Mouse (Mus musculus): ENCODE data around the gene Slc9a9. TPM values are rescaled to one million over a fixed set of nuclear protein-coding genes. Genes with fewer than 3 reads are reported as not detected.

The Slc9a9 gene
- polyA plus RNA-seq, 1 experiment from 2014 or later: 6.1 TPM

DNA sequence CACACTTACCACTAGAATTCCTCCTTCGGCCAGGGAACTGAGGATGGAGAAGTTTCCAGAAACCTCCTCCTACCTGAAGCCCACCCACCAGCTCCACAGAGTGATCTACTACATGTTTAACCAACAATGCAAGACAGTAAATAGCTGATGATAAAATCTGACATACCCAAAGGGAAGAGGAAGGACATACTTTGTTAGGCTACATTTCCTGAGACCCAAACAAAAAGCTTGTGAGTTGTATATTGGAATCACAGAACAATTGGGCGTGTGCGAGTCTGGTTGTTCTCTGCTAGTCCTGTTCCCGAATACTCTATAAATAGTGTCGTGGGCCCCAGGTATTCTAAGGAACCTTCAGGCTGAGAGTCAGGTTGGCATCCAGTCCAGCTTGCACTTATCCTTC, 551.6 kb downstream of the Slc9a9 start:
- no peak overlapping the region for H3K4me2 ChIP-seq (replicated peaks)
- H3K27ac ChIP-seq: no peak overlapping the region
- no peak overlapping the region for H3K4me3 ChIP-seq (replicated peaks)
- H3K4me1 ChIP-seq (replicated peaks): no peaks in the 10 kb centered on the region
- H3K9ac ChIP-seq (replicated peaks): no peak overlapping the region
- H3K36me3 ChIP-seq: no peaks in the 10 kb centered on the region
- ATAC-seq: no peak
- no peaks in the 10 kb centered on the region for H3K9me3 ChIP-seq
- WGBS: 88% methylated on average over 5 of the region's 5 CpGs
- no peaks in the 10 kb centered on the region for H3K27me3 ChIP-seq

DNA sequence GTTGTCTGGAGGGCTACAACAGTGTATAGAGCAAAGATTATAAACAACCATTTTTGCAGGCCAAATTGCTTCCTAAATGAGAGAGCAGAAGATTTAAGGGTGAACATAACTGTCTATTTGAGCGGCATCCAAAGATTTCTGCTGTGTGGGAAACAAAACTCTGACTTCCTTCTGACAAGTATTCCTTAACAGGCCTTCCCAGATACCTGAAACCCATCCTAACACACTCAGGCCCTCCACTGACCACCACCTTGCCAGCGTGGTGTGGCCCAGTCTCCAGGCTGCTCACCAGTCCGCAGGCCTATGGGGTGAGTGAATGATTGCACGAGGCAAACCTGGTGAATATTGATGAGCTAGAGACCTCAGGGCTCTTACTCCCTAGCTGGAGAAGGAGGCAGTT, 557.3 kb downstream of the Slc9a9 start:
- Histone ChIP-seq H3K4me3 (replicated peaks) (no peak overlapping the region), H3K27ac (no peak overlapping the region), H3K4me2 (replicated peaks) (no peak overlapping the region), H3K9me3 (no peaks in the 10 kb centered on the region), H3K9ac (replicated peaks) (no peak overlapping the region), H3K27me3 (no peaks in the 10 kb centered on the region), H3K36me3 (no peaks in the 10 kb centered on the region), H3K4me1 (replicated peaks) (no peaks in the 10 kb centered on the region)
- ATAC-seq: no peak
- WGBS: 66% methylated on average over 4 of the region's 4 CpGs

GRCm38 (mm10) chr9:95228123-95228522, 558.4 kb downstream of the Slc9a9 start:
- Histone ChIP-seq H3K4me2 (replicated peaks) (no peak overlapping the region), H3K27me3 (no peaks in the 10 kb centered on the region), H3K9me3 (no peaks in the 10 kb centered on the region), H3K4me3 (replicated peaks) (no peak overlapping the region), H3K9ac (replicated peaks) (no peak overlapping the region), H3K36me3 (no peaks in the 10 kb centered on the region), H3K27ac (no peak overlapping the region), H3K4me1 (replicated peaks) (no peaks in the 10 kb centered on the region)
- ATAC-seq: no peak
- WGBS: 98% methylated on average over 1 of the region's 1 CpGs

DNA sequence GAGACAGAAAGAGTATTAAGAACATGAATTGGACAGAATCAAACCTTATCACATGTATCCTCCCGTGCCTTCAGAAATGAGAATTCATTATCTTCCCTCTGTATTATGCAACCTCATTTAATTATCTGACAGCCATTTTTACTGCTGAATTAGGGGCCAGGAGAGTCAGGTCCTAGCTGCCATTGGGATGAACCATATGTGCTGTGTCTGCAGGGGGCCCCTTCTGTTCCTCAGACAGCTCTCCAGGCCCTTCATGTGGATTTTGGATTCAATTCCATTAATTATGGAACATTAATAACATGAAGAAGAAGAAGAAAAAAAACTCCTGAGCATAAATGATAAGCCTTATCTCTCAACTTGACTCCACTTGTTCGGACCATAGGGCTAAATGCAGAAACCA, 559.4 kb downstream of the Slc9a9 start:
- no peak for ATAC-seq
- H3K4me3 ChIP-seq (replicated peaks): no peak overlapping the region

DNA sequence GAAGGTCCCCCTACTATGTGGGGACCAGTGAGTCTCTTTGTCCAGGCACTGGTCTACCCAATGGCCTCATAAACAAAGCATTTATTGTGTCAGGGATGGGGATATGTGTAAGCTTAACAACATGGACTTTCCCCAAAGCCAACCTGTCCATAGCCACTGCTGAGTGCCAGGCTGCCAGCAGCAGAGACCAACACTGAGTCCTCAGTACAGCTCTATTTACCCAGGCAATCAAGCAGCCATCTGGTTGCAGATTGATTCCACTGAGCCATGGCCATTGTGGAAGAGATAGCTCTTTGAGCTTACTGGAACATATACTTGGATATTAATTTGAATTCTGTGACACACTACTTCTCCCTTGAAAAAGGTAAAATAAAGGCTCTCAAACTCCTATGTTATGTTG, 570.2 kb downstream of the Slc9a9 start:
- ATAC-seq: no peak
- Histone ChIP-seq H3K27me3 (no peaks in the 10 kb centered on the region), H3K4me2 (replicated peaks) (no peak overlapping the region), H3K9ac (replicated peaks) (no peak overlapping the region), H3K36me3 (no peaks in the 10 kb centered on the region), H3K4me1 (replicated peaks) (no peaks in the 10 kb centered on the region), H3K27ac (no peak overlapping the region), H3K9me3 (0 out of 2 replicates have a peak, but pooled peaks cover 9% of the 10 kb centered on the region), H3K4me3 (replicated peaks) (no peak overlapping the region)

More for the DNA sequence above, 559.4 kb downstream of the Slc9a9 start:
- no peaks in the 10 kb centered on the region for H3K4me1 ChIP-seq (replicated peaks)
- no peak overlapping the region for H3K9ac ChIP-seq (replicated peaks)
- WGBS: 82% methylated on average over 2 of the region's 2 CpGs
- H3K27ac ChIP-seq: no peak overlapping the region
- H3K27me3 ChIP-seq: no peaks in the 10 kb centered on the region
- H3K9me3 ChIP-seq: no peaks in the 10 kb centered on the region
- no peak overlapping the region for H3K4me2 ChIP-seq (replicated peaks)
- H3K36me3 ChIP-seq: no peaks in the 10 kb centered on the region

GRCm38 (mm10) chr9:95242628-95243195, 573.0 kb downstream of the Slc9a9 start:
- Histone ChIP-seq H3K9me3 (no peaks in the 10 kb centered on the region), H3K36me3 (no peaks in the 10 kb centered on the region), H3K4me1 (replicated peaks) (no peaks in the 10 kb centered on the region), H3K27ac (no peak overlapping the region), H3K9ac (replicated peaks) (no peak overlapping the region), H3K27me3 (no peaks in the 10 kb centered on the region), H3K4me2 (replicated peaks) (no peak overlapping the region), H3K4me3 (replicated peaks) (no peak overlapping the region)
- WGBS: 95% methylated on average over 2 of the region's 2 CpGs
- no peak for ATAC-seq

DNA sequence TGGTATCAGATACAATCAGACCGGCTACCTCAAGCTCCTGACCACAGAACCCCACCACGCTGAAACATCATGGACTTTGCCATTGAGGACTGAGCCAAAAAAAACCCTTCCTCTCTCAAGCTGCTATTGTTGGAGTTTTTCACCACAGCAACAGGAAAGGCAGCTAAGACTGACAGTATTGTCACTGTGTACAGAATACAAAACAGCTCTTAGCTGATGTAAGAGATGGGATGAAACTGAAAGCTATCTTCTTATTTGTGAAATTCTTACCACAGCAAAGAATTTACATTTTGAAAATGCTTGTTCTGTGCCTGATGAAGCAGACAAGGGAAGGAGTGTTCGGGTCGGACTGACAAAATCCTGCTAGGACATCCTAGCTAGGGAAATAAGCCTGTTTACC, 584.5 kb downstream of the Slc9a9 start:
- H3K36me3 ChIP-seq: no peaks in the 10 kb centered on the region
- H3K4me1 ChIP-seq (replicated peaks): no peaks in the 10 kb centered on the region
- 81% methylated on average over 4 of the region's 4 CpGs for WGBS
- no peak overlapping the region for H3K4me3 ChIP-seq (replicated peaks)
- ATAC-seq: no peak
- H3K4me2 ChIP-seq (replicated peaks): no peak overlapping the region
- no peak overlapping the region for H3K9ac ChIP-seq (replicated peaks)
- no peak overlapping the region for H3K27ac ChIP-seq
- no peaks in the 10 kb centered on the region for H3K9me3 ChIP-seq
- no peaks in the 10 kb centered on the region for H3K27me3 ChIP-seq

- no peak for ATAC-seq
- H3K27ac ChIP-seq: no peak overlapping the region
- no peak overlapping the region for H3K9ac ChIP-seq (replicated peaks)
- no peak overlapping the region for H3K4me3 ChIP-seq (replicated peaks)
- no peaks in the 10 kb centered on the region for H3K36me3 ChIP-seq
- no peak overlapping the region for H3K4me2 ChIP-seq (replicated peaks)
- H3K4me1 ChIP-seq (replicated peaks): no peaks in the 10 kb centered on the region
- H3K9me3 ChIP-seq: no peaks in the 10 kb centered on the region
- WGBS: 91% methylated on average over 6 of the region's 6 CpGs
- no peaks in the 10 kb centered on the region for H3K27me3 ChIP-seq
Measured at GRCm38 (mm10) chr9:95255844-95256243, 586.1 kb downstream of the Slc9a9 start.

DNA sequence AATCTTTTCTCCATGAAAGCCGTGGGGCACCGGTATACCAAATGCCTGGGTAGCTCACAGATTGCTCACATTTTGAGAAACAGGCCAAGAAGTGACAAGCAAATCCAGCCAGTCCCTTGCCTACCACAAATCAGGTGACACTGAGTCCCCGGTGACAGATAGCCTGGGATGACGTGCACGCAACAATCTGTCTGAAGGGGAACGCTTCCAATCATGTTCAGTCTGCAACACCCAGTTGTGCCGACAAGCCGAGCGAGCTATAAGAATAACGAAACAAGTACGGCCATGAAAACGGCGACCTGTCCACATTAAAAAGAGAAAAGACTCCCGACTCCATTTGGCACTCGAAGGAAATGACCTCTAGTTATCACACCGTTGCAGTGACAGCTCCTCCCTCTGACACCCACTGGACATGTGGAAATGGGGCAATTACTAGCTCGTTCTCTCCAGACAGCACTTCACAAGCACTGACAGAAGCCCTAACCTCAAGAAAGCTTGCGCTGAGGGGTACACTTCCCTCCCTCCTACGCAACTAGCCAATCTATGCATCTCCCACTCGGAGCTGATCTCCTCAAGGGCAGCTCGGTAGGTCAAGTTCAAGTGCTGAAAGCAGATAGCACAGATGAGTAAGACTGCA, 587.1 kb downstream of the Slc9a9 start:
- H3K9ac ChIP-seq (replicated peaks): no peak overlapping the region
- H3K27me3 ChIP-seq: no peaks in the 10 kb centered on the region
- no peaks in the 10 kb centered on the region for H3K36me3 ChIP-seq
- H3K9me3 ChIP-seq: no peaks in the 10 kb centered on the region
- ATAC-seq: no peak
- WGBS: 88% methylated on average over 21 of the region's 21 CpGs
- no peaks in the 10 kb centered on the region for H3K4me1 ChIP-seq (replicated peaks)
- no peak overlapping the region for H3K4me3 ChIP-seq (replicated peaks)
- H3K4me2 ChIP-seq (replicated peaks): no peak overlapping the region
- H3K27ac ChIP-seq: no peak overlapping the region

DNA sequence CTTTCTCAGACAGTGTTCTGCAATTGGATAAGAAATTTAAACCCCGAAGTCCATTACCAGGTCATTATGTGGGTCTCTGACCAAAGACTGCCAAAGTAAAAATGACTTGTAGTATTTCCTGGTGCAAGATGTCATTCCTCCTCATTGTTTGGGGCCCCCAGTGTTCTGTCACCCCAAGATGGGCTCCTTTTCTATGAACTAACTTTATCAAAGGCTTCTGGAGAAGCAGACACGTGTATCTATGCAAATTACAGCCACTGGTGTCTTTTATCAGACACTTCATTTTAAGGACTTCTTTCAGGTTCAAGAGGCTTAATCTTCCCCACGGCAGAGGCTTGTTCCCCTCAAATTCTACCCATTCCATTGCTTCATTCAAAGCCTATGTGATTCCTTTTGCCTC, 593.1 kb downstream of the Slc9a9 start:
- Histone ChIP-seq H3K4me3 (replicated peaks) (no peak overlapping the region), H3K4me1 (replicated peaks) (peaks cover 7% of the 10 kb centered on the region; the same call in 1 of the 2 replicates), H3K27me3 (no peaks in the 10 kb centered on the region), H3K4me2 (replicated peaks) (no peak overlapping the region), H3K9me3 (no peaks in the 10 kb centered on the region), H3K9ac (replicated peaks) (no peak overlapping the region), H3K36me3 (no peaks in the 10 kb centered on the region), H3K27ac (no peak overlapping the region)
- no peak for ATAC-seq
- 50% methylated on average over 3 of the region's 3 CpGs for WGBS

GRCm38 (mm10) chr9:95263867-95264509, 594.3 kb downstream of the Slc9a9 start:
- WGBS: 65% methylated on average over 9 of the region's 9 CpGs
- no peak for ATAC-seq
- no peak overlapping the region for H3K27ac ChIP-seq
- H3K4me1 ChIP-seq (replicated peaks): peaks cover 7% of the 10 kb centered on the region; the same call in 1 of the 2 replicates
- H3K27me3 ChIP-seq: no peaks in the 10 kb centered on the region
- no peak overlapping the region for H3K4me2 ChIP-seq (replicated peaks)
- no peak overlapping the region for H3K9ac ChIP-seq (replicated peaks)
- H3K9me3 ChIP-seq: no peaks in the 10 kb centered on the region
- no peaks in the 10 kb centered on the region for H3K36me3 ChIP-seq
- no peak overlapping the region for H3K4me3 ChIP-seq (replicated peaks)

- Histone ChIP-seq H3K27ac (no peak overlapping the region), H3K9ac (replicated peaks) (no peak overlapping the region), H3K4me1 (replicated peaks) (peaks cover 7% of the 10 kb centered on the region; the same call in 1 of the 2 replicates), H3K36me3 (no peaks in the 10 kb centered on the region), H3K9me3 (no peaks in the 10 kb centered on the region), H3K27me3 (no peaks in the 10 kb centered on the region), H3K4me2 (replicated peaks) (no peak overlapping the region), H3K4me3 (replicated peaks) (no peak overlapping the region)
- ATAC-seq: no peak
- WGBS: 45% methylated on average over 2 of the region's 2 CpGs
Measured at GRCm38 (mm10) chr9:95266179-95266578, 596.5 kb downstream of the Slc9a9 start.
